Mouse (Mus musculus) gastrocnemius, postnatal 10 days (tissue): ENCODE measurements around the gene Hs6st1. TPM values are rescaled to one million over a fixed set of nuclear protein-coding genes. Genes with fewer than 3 reads are reported as not detected.
A peak's percentile ranks its signal among the peaks of the same experiment; 100 is the strongest.

Experiments
- DNase-seq: peaks from one replicate; pipeline ENCODE4 v3.0.0; 2021; ENCODE audit warnings: mixed read lengths
- total RNA-seq, 2 experiments: library from RNA; stranded (reverse); gene quantifications; 2 replicates each; pipeline ENCODE4 v1.2.3; 2021

Gene Hs6st1
- total RNA-seq, 2 experiments from 2014 or later = 26.2 to 28.3 TPM

GRCm38 (mm10) chr1:36085069-36085468, 16.9 kb downstream of the Hs6st1 start:
- no peak for DNase-seq

DNA sequence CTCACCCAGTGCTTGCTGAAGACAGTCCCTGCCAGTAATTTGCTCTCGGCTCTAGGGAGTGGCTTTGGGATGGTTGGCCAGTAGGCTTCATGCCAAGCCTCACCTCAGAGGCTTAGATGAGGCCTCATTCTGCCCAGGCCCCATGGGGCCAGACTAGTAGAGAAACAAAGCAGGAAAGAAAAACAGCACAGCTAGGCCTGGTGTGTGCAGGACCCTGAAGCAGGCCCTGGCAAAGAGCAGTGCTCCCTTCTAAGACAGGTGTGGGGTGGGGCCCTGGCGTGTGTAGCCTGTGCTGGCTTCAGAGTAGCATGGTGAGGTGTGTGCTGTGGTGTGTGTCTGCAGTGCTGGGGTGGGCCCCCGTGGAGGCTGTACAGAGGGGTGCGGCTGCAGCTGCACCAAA, 20.2 kb downstream of the Hs6st1 start:
- no peak for DNase-seq

DNA sequence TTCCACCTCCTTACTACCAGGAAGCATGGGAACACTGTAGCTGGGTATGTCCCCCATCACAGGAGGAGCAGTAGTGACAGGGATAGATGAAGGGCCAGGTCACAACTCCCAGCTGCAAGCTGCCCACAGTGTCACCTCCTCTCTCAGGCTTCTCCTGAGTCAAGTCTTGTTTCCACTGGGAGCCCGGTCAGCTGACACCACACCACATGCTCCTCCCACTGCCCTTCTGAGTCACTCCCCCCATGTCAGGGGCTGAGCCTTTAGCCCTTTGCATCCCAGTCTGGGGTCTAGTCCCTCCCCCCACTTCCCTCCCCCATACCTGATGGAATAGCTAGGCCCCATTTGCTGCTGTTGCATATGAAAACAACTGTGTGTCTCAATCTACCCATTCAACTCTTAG, 21.3 kb downstream of the Hs6st1 start:
- no peak for DNase-seq

DNA sequence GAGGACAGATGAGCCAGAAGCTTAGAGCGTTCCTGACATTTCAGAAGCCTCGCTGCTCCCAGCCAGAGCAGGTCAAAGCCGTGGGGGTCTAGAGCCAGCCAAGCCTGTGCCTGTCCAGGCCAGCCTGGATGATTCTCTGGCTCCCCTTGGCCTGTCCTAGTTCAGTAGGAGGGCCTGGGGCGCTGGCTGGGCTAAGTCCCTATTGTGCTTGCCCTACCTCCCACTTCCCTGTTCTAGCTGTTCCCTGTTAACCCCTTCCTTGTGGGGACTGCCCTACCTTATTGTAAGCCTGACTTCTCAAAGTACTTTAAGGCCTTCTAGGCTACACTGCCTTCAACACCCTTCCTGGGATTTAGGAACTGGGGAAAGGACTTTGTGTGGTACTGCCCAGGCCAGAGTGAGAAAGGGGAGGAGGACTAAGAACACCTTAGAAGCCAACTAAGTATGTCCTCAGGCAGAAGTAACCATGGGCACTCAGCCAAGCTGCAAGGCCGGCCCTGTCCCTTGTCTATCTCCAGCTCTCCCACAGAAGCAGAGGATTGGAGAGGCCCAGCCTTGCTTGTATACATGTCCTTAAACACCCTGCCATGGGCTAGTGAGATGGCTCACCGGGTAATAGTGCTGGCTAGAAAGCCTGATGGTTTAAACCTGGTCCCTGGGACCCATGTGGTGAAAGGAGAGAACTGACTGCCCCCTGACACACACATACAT, 22.0 kb downstream of the Hs6st1 start:
- DNase-seq = no peak

DNA sequence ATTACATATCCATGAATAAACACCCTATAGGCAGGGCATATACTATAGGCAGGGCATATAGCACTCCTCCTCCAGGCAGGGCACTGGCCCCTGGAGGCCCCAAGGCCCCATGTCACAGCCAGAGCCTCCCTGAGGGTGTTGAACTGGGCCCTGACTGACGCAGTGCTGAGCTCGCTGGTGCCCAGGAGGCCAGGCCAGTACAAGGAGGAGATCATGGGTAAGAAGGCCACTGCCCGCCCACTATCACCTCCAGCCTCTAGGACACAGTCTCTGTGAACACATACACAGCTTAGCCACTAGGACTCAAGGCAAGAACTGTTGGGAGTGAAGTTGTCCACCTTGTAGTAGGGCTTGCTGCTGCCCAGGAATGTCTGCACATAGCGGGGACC, 22.5 kb downstream of the Hs6st1 start:
- no peak for DNase-seq

- no peak for DNase-seq
Measured at GRCm38 (mm10) chr1:36091246-36091645, 23.0 kb downstream of the Hs6st1 start.

GRCm38 (mm10) chr1:36093741-36094140, 25.5 kb downstream of the Hs6st1 start:
- no peak for DNase-seq

DNA sequence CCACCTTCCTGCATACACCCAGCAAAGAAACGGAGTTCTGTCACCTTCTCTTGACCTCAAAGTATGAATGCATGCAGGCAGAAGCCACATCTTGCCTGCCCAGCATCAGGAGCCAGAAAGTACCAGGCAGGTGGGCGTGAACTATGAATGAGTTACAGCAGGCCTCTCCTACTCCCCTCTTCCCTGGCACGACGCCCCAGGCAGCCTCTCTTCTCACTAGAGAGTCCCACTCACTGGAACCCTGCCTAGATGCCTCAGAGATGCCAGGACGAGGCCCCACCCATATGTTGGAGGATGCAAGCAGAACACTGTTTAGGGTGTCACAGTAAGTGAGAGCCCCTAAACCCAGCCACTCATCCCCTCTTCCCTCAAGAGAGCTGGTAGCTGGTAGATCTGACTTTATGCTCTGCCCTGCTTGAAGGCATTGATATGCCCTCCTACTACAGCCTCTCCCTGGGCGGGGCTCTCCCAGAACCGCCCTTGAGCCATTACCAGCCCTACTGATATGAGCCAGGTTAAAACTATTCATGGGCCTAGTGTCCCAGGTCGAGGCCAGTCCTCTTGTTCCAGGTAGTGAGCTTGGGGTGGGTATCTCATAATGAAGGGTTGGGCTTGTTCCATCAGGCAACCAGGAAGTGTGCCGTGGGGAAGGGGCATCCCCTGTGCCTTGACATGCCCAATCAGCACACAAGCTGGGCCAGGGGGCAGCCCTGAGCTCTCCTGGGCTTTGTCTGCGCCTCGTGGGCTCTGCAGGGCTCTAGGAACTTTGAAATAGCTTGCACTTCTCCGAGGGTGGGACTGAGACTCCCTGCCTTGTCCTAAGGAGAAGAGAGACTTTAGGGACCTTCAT, 27.4 kb downstream of the Hs6st1 start:
- peak; percentile 46 for DNase-seq

DNA sequence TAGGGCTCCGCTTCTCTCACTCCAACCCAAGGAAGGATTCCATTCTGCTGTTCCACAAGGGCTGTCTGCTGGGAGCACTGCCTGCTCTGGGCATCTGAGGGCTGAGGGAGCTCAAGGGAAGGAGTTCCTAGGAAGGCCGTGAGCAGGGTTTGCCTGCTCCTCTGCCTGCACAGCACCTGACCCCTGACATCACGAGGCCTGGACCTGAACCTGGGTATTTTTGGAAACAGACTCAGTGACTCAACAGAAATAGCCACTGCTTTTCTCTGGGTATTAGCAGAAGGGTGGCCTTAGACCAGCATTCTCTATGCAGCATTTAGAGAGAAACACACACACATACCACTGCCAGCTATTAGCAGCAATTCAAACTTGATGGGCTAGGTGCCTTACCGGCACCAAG, 30.2 kb downstream of the Hs6st1 start:
- no peak for DNase-seq

DNA sequence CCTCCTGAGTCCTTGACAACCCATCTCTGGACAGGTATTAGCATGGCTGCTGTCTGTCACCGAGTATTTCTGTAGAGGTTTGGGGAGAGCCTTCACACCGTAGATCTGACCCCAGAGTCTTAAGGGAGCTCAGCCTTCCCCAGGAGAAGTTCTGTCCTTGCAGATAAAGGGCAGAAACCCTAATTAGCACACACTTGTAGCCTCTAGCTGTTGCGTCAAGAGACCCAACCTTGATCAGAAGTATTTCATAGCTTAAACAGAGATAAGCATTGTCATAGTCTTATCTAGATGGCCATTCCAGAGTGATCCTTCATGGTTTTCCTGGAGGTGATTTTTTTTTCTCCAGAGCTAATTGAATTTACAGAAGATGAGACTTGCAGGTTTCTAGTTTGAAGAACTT, 32.2 kb downstream of the Hs6st1 start:
- DNase-seq = no peak

DNA sequence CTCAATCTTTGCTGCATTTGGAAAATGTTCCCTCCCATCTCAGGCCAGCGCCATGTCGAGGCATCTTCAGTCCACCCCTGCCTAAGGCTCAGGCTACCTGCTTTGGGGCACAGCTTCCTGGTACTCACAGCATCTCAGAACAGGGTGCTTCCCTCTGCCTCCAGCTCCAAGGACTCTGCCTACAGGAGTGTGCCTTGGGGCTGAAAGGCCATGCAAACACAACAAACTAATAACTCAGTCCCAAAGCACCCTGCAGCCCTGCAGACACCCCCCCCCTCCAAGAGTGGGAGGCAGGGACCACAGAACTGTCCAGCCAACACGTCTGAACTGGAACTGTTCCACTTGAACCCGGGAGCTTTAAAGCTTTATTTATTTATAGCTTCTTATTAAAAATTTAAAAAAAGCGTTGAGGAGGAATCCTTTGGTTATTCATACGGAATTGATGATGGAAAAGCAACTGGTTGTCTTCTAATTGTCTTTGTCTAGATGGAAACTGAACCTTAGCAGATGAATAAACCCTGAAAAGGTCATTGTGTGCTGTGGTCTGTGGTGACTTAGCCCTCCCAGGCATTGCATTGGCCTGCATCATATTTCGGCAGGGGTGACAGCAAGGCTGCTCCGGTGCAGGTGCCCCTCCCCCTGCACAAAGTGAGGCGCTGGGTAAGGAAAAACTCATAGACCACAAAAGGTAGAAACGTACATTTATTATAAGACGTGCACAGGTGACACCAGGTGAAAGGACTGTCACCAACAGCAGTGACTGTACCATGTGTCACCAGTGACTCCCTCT, 37.9 kb downstream of the Hs6st1 start:
- DNase-seq = no peak

DNA sequence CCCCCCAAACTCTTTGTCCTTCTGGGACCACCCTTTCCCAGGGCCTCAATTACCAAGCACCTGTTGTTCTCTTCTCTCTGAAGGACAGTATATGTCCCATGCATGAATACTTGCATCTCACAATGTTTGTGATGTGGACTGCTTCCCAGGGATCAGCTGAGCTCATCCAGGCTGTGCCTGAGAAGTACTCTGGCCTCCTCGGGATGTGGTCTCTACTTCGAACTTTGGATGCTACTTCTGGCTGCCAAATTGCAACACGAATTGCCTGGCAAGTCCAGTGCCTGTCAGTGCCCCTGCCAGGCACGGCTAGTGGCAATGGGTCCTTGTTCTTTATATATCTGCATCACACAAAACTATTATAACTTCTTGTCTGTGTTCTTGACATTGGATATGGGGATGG, 41.8 kb downstream of the Hs6st1 start:
- DNase-seq = no peak

DNA sequence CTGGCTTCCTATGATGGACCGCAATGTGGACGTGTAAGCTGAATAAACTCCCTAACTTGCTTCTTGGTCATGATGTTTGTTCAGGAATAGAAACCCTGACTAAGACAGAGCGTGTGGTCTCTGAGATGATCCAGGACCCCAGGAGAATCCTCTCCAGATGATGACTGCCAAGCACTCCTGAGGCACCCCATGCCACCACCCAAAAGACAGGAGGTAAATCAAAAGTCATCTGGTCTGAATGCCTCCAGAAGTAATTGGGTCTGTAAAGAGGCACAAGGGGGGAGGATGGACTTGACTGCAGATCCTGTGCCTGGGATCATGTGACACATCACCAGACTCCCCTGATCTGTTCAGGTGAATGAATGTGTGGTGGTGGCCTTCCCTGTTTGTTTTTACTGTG, 44.5 kb downstream of the Hs6st1 start:
- no peak for DNase-seq

DNA sequence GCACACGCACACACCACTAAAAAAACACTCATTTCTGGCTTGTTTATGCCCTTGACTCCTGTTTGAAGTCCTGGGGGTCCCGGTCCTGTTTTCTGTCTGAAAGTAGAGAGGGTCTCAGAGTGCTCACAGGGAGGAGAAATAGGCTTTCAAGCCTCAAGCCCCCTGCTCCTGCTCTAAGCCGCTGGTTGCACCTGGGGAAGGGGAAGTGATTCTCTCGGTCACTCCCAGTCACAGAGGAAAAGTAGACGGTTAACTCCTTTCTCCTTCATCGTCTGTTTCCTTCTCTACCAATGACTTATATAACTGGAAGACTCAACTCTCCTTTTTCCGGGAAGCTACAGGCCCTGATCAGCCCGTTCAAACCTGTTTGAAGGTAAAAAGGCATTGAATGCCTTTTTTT, 45.5 kb downstream of the Hs6st1 start:
- no peak for DNase-seq

GRCm38 (mm10) chr1:36114844-36115243, 46.6 kb downstream of the Hs6st1 start:
- no peak for DNase-seq

DNA sequence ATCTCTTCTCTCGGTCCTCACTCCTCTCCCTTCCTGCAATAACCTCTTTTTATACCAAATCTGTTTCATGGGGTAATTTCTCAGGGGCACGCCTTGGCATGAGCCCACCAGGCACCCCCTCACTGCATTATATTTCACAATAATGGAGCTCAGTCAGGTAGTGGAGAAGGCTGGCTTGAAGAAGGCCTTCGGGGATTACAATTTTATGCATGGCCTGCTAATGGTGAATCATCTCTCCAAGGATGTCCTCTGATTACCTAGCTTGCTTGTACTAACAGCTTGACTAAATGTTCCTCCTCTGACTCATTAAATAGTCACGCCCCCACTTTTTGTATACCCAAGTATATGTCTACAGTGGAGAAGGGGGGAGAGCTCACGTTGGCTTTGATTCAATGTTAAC, 48.3 kb downstream of the Hs6st1 start:
- no peak for DNase-seq

DNA sequence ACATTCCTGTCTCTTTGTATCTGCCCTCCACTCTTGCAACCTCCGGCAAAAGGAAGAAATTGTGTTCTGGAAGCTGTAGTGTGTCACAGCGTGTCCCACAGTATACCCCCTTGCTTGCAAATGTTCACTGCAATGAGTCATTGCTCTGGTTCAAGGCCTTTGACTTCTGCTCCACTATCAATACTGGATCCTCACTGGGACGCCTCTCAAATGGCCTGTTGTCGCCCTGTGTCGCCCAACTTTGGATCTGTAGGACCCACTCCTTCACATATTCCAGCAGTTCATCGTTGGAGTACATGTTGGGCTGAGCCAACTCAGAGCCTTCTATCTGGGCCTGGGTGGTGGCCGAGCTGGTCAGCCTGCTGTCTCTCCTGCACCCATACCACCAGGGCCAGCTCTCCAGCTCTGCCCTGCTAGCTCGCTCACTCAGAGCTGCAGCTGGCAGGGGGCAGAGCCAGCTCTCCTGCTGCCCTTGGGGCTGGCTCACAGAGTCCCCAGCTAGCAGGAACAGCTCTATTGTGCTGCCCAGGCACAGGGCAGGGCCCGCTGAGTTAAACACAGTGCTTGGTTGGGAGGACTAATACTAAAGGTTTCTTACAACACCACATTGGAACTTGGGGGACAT, 50.0 kb downstream of the Hs6st1 start:
- DNase-seq = no peak

- no peak for DNase-seq
Measured at GRCm38 (mm10) chr1:36118958-36119357, 50.8 kb downstream of the Hs6st1 start.

DNA sequence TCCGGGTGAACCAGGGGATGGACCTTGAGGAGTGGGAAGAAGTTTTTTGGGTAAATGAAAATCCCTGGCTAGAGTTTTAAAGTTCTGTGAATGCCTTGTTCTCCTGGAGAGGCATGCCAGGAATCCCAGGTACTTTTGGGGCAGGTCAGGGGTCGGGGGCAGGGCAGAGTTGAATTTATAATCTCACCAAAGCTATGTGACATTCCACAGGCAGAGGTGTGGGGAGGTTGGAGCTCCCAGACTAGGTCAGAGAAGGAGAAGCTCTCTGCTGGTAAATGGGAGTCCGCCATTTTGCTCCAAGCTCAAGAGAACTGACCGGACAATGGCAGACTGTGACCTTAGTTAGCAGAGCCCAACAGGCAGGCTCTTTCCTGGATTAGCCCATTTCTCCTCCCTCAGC, 51.2 kb downstream of the Hs6st1 start:
- DNase-seq = no peak

- DNase-seq = no peak
Measured at GRCm38 (mm10) chr1:36121172-36121571, 53.0 kb downstream of the Hs6st1 start.

- DNase-seq = no peak
Measured at GRCm38 (mm10) chr1:36125076-36125475, 56.9 kb downstream of the Hs6st1 start.

GRCm38 (mm10) chr1:36129126-36129525, 60.9 kb downstream of the Hs6st1 start:
- DNase-seq = no peak

DNA sequence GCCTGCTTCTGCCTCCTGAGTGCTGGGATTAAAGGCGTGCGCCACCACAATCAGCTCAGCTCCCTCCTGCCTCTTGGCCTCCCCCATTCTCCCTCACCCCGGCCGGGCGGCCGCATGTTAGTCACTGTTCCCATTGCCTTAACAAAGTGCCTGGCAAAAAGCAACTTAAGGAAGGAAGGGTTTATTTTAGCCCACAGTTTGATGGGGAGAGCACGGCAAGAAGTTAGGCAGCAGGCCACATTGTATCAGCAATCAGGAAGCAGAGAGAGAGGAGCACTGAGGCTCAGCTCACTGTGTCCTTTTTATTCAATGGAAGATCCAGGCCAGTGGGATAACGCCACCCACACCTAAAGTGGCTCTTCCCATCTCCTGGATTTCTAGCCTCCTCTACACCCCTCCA, 61.7 kb downstream of the Hs6st1 start:
- DNase-seq = no peak
